Mouse (Mus musculus) forebrain, postnatal 0 days (tissue): ENCODE results near the gene Naa50. TPM values are rescaled to one million over a fixed set of nuclear protein-coding genes. Genes with fewer than 3 reads are reported as not detected.

Experiments
- ATAC-seq: fragments of 200-750 bp; cut with Nextera tagmentation; 2 replicates; pipeline ENCODE4 v1.8.0; 2017; ENCODE audit warnings: mild to moderate bottlenecking, moderate library complexity
- DNase-seq: peaks from one replicate; pipeline ENCODE4 v3.0.0-alpha.2; 2015
- H3K27ac ChIP-seq: fragments of 300-500 bp; sonication (generic); 2 replicates; pipeline ENCODE4 v1.5.1; 2014; ENCODE audit warnings: low read depth, mild to moderate bottlenecking, antibody characterized with exemption, low read length, moderate library complexity, mixed read lengths
- H3K27me3 ChIP-seq: fragments of 300-500 bp; sonication (generic); 2 replicates; pipeline ENCODE4 v1.6.1; 2014; ENCODE audit warnings: mild to moderate bottlenecking, low read length, mixed read lengths; ENCODE audit not compliant: insufficient read depth
- H3K36me3 ChIP-seq: fragments of 300-500 bp; sonication (generic); 2 replicates; pipeline ENCODE4 v1.6.1; 2014; ENCODE audit warnings: mild to moderate bottlenecking, moderate library complexity; ENCODE audit not compliant: insufficient read depth
- H3K4me1 ChIP-seq: fragments of 300-500 bp; sonication (generic); 2 replicates; pipeline ENCODE4 v1.6.1; 2014; ENCODE audit warnings: antibody characterized with exemption; ENCODE audit not compliant: insufficient read depth
- H3K4me2 ChIP-seq: fragments of 300-500 bp; sonication (generic); 2 replicates; pipeline ENCODE4 v1.6.1; 2014; ENCODE audit warnings: low read depth, mild to moderate bottlenecking, moderate library complexity
- H3K4me3 ChIP-seq: fragments of 300-500 bp; sonication (generic); 2 replicates; pipeline ENCODE4 v1.5.1; 2014; ENCODE audit warnings: low read depth, low read length, mixed read lengths
- H3K9ac ChIP-seq: fragments of 300-500 bp; sonication (generic); 2 replicates; pipeline ENCODE4 v1.6.1; 2014; ENCODE audit warnings: mild to moderate bottlenecking
- H3K9me3 ChIP-seq: fragments of 300-500 bp; sonication (generic); 2 replicates; pipeline ENCODE4 v1.6.1; 2016; ENCODE audit warnings: low read length
- CTCF ChIP-seq: sonication (generic); IDR thresholded peaks from 2 replicates; pipeline ENCODE4 v1.5.1; 2016; ENCODE audit warnings: antibody characterized with exemption, control low read depth, low read depth
- WGBS: fragments of 180-500 bp; shearing (Covaris S2); extraction: QIAGEN DNeasy Blood & Tissue Kit; methylation state at CpG from one replicate; pipeline ENCODE4 v1.1.7; 2014; 5-methylcytosine and 5-hydroxymethylcytosine counted together
- polyA plus RNA-seq: library from polyadenylated mRNA; unstranded; fragments of >200 nt; fragmentation: Nextera tagmentation; extraction: Ambion mirVana; gene quantifications from 2 replicates; pipeline ENCODE4 v1.2.1, GENCODE M21; 2015
- total RNA-seq: library from RNA; depleted of rRNA; stranded (reverse); fragments of >200 nt; gene quantifications from 2 replicates; pipeline ENCODE4 v1.2.3, GENCODE M21; 2014

Naa50 gene
- total and polyA plus RNA-seq, 2 experiments from 2014 or later, result 19.8 to 51.6 TPM

DNA sequence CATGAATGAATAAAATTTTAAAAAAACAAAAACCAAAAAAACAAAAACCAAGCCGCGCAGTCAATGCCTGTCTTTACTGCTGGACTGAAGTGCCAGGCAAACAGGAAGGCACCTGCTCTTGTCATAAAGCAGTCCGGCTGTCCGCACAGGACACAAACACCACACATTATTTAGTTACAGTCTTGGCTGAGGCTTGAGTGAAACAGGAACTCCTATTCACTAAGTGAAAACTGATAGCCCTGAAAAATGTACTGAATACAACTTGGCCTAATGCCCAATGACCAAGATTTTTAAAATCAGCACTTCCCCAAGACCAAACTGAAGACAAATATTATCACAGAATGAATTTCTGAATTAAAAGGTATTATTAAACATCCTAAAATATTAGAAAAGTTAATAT lies 13.2 kb upstream of the Naa50 start:
- H3K27ac ChIP-seq, result no peak overlapping the region
- no peak for DNase-seq
- H3K4me2 ChIP-seq, result no peak overlapping the region
- TF ChIP-seq CTCF, result no peak
- 71% methylated on average over 4 of the region's 4 CpGs for WGBS
- H3K36me3 ChIP-seq, result no peaks in the 10 kb centered on the region
- ATAC-seq, result no peak
- H3K27me3 ChIP-seq, result no peaks in the 10 kb centered on the region
- no peaks in the 10 kb centered on the region for H3K4me1 ChIP-seq
- no peaks in the 10 kb centered on the region for H3K9me3 ChIP-seq
- no peak overlapping the region for H3K4me3 ChIP-seq
- H3K9ac ChIP-seq, result no peak overlapping the region

DNA sequence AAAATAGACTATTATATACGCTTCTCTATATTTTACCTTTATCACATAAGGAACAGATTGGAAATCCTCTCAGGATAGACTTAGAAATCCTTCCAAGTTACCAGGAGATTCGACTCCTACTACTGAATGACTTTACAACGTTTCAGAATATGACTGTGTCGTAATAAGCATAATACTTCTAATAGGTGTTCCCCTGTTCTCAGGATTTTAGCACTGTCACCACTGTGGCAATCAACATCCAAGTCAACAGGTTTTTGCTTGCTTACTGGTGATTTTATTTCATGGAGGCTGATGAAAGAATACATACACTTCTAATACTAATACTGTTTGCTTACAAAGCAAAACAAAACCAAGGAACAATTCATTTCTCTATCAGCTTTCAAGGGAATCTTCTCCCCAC lies 7.3 kb upstream of the Naa50 start:
- Histone ChIP-seq H3K4me3 (no peak overlapping the region), H3K4me2 (no peak overlapping the region), H3K27me3 (no peaks in the 10 kb centered on the region), H3K4me1 (no peaks in the 10 kb centered on the region), H3K36me3 (no peaks in the 10 kb centered on the region), H3K9me3 (no peaks in the 10 kb centered on the region), H3K9ac (no peak overlapping the region), H3K27ac (no peak overlapping the region)
- TF ChIP-seq CTCF, result no peak
- WGBS, result 86% methylated on average over 4 of the region's 4 CpGs
- ATAC-seq (no peak), DNase-seq (no peak)

DNA sequence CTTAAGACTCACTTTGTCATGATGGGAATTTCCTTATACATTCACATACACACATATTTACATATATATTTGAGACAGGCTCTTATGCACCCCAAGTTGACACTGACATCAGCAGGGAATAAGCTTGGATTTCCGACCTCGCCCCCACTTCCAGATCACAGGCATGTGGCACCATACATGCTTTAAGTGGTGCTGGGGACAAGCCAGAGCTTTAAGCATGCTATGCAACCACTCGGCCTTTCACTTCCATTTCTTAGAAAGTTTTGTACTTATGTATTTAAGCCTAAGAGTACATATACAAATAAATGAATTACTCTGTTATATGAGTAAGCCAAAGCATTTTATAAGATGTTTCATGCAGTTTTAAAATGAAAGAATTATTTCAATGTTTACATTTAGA lies 6.4 kb upstream of the Naa50 start:
- 87% methylated on average over 3 of the region's 3 CpGs for WGBS
- TF ChIP-seq CTCF, result no peak
- Histone ChIP-seq H3K9me3 (no peaks in the 10 kb centered on the region), H3K27ac (no peak overlapping the region), H3K27me3 (no peaks in the 10 kb centered on the region), H3K4me1 (peaks cover 6% of the 10 kb centered on the region; the same call in 1 of the 2 replicates), H3K9ac (no peak overlapping the region), H3K4me2 (no peak overlapping the region), H3K36me3 (no peaks in the 10 kb centered on the region), H3K4me3 (no peak overlapping the region)
- ATAC-seq (no peak), DNase-seq (no peak)

DNA sequence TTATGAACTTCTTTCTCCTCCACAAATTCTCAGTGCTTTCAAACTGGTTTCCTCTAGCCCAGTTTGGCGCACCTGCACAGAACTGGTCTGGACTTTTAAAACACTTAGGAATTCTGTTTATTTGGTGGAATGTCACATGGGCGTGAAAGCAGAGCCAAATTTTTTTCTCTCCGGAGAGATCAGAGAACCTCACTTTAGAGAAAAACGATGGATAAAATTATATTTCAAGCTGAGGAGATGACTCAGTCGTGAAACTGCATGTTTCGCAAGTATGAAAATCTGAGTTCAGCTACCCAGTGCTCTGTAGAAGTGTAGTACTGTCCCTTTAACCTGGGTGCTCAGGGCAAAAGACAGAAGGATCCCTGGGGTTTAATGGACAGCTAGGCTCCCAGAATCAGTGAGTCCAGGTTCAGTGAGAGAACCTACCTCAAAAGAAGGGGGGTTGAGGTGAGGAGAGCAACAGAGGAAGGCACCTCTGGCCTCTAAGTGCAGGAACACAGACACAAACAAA lies 3.1 kb upstream of the Naa50 start:
- DNase-seq (no peak), ATAC-seq (no peak)
- peaks cover 9% of the 10 kb centered on the region; the same call in 1 of the 2 replicates for H3K4me1 ChIP-seq
- H3K4me3 ChIP-seq, result no peak overlapping the region
- no peak overlapping the region for H3K4me2 ChIP-seq
- no peaks in the 10 kb centered on the region for H3K27me3 ChIP-seq
- no peak for TF ChIP-seq CTCF
- no peaks in the 10 kb centered on the region for H3K36me3 ChIP-seq
- WGBS, result 89% methylated on average over 6 of the region's 6 CpGs
- no peaks in the 10 kb centered on the region for H3K9me3 ChIP-seq
- no peak overlapping the region for H3K9ac ChIP-seq
- no peak overlapping the region for H3K27ac ChIP-seq

DNA sequence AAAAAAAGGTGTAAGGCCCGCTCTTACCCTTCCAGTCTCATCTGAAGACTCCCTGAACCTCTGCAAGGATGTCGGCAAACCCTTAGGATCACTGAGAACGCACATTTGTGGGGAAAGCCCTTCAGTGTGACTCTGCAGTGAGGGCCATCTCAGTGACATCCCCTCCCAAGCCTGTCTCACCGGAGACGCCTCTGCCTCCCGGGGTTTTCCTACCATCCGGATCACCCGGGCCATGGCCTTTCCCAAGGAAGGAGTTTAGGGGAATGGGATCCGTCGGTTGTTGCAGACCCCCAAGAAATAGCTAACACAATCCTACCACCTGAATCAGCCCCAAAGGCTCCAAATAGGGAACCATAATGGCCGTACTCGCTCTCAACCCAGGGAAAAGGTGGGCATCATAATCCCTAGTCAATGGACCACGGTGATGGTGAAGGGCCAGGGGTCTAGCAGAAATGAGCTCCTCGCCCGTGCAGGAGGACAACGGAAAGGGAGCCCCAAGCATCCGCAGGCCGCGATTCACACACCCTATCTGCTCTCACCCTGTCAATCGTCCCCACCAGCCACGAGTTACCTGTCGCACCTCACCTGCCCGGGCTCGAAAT lies 1.2 kb upstream of the Naa50 start:
- DNase-seq (no peak), ATAC-seq (peak; percentile 7; the same call in 1 of the 2 replicates)
- H3K9ac ChIP-seq, result peak overlapping the region; percentile 93
- no peaks in the 10 kb centered on the region for H3K36me3 ChIP-seq
- peaks cover 12% of the 10 kb centered on the region; the same call in 1 of the 2 replicates for H3K4me1 ChIP-seq
- no peaks in the 10 kb centered on the region for H3K27me3 ChIP-seq
- H3K4me3 ChIP-seq, result peak overlapping the region; percentile 94
- H3K27ac ChIP-seq, result peak overlapping the region; percentile 92
- TF ChIP-seq CTCF, result no peak
- H3K4me2 ChIP-seq, result peak overlapping the region; percentile 70
- under 1% methylated on average over 24 of the region's 24 CpGs for WGBS
- no peaks in the 10 kb centered on the region for H3K9me3 ChIP-seq

DNA sequence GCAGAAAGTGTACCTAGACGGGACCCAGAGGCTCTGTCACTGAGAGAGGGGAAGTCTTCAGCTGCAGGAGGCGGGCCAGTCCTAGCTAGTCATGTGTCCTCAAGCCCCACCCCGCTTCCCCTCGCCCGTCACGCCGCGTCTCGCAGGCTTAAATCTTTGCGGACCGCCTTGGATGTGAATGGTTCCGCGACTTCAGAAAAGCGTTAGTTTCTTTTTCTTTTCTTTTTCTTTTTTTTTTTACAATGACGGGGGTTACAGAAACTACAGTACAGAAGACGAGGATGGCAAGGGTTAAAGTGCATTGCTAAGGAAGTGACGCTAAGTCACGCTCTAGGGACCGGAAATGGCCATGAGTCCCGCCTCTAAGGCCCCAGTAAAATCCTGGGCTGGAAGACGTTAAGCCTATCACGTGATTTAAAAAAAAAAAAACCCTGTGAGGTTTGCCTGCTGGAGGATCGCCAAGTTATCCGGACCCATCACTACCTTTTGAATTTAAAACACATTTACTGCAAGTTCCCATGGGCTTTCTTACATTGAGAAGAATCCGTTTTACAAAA lies 573 bp upstream of the Naa50 start:
- ATAC-seq, result peak; percentile 87
- peaks cover 12% of the 10 kb centered on the region; the same call in 1 of the 2 replicates for H3K4me1 ChIP-seq

DNA sequence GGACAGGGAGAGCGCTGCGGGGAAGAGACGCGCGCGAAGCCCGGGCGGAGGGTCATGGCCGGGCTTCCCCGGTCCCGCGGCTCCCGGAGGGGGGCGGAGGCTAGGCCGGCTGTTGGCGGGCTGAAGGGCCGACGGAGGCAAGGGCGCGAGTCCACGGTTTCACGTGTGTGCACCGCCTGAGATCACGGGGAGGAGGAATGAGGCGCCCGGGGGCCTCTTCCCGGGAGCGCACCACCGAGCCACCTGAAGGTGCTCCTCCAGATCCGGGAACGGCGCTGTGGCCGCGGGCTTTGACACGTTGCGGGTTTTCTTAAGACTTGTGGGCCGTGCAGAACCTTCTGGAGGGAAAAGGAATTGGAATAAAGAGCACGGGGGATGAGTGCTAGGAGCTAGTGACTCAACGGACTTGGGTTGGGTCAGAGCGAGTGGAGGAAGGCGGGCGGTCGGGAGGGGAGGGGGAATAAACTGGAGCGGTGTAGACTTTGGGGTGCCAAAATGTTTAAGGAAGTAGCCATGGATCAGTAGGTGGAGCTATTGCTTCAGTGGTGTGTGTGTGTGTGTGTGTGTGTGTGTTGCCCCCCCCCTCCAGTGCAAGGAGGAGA lies 657 bp downstream of the Naa50 start:
- no peaks in the 10 kb centered on the region for H3K27me3 ChIP-seq

More for the DNA sequence above, 573 bp upstream of the Naa50 start:
- H3K4me3 ChIP-seq, result peak overlapping the region; percentile 94
- DNase-seq, result peak; percentile 96
- under 1% methylated on average over 25 of the region's 25 CpGs for WGBS
- no peaks in the 10 kb centered on the region for H3K9me3 ChIP-seq
- peak overlapping the region; percentile 92 for H3K27ac ChIP-seq
- H3K4me2 ChIP-seq, result peak overlapping the region; percentile 70
- no peaks in the 10 kb centered on the region for H3K27me3 ChIP-seq
- H3K9ac ChIP-seq, result peak overlapping the region; percentile 93
- no peak for TF ChIP-seq CTCF
- H3K36me3 ChIP-seq, result no peaks in the 10 kb centered on the region

More for the DNA sequence above, 657 bp downstream of the Naa50 start:
- WGBS, result under 1% methylated on average over 44 of the region's 44 CpGs
- Histone ChIP-seq H3K4me2 (peak overlapping the region; percentile 70), H3K4me1 (peaks cover 12% of the 10 kb centered on the region; the same call in 1 of the 2 replicates), H3K27ac (peak overlapping the region; percentile 92), H3K9ac (peak overlapping the region; percentile 93), H3K4me3 (peak overlapping the region; percentile 94), H3K9me3 (no peaks in the 10 kb centered on the region), H3K36me3 (no peaks in the 10 kb centered on the region)
- peak; percentile 30 for ATAC-seq
- peak; percentile 74 for DNase-seq
- peak; percentile 67 for TF ChIP-seq CTCF
